Mouse (Mus musculus) CD4-positive, CD25-positive, alpha-beta regulatory T cell, adult 9 weeks (primary cell): ENCODE data around the gene Fam173a. TPM values are rescaled to one million over a fixed set of nuclear protein-coding genes. Genes with fewer than 3 reads are reported as not detected.

Experiments used
- polyA plus RNA-seq: library from polyadenylated mRNA; unstranded; fragments of 100-300 nt; shearing (Covaris generic); gene quantifications from one replicate; pipeline ENCODE4 v1.2.1, GENCODE M21; 2017

The Fam173a gene
- polyA plus RNA-seq, result 259 TPM

GRCm38 (mm10) chr17:25792615-25793014 is at the start of gene Fam173a:
TSS of gene Fam173a (minus strand) at chr17:25792901.

GRCm38 (mm10) chr17:25841117-25841880 is 48.6 kb upstream of the Fam173a start, which contains the start of gene Gm20683:
TSS of gene Gm20683 (minus strand) at chr17:25841763.

GRCm38 (mm10) chr17:25837076-25837410 is 44.3 kb upstream of the Fam173a start, which contains the start of gene Rhbdl1:
TSS of gene Rhbdl1 (minus strand) at chr17:25837295.

GRCm38 (mm10) chr17:25833291-25833663 is 40.6 kb upstream of the Fam173a start, which contains the start of gene Stub1:
TSS of gene Stub1 (minus strand) at chr17:25833404.

GRCm38 (mm10) chr17:25828712-25829557 is 36.2 kb upstream of the Fam173a start, which contains the start of gene Jmjd8:
TSS of gene Jmjd8 (plus strand) at chr17:25828867.

GRCm38 (mm10) chr17:25823452-25823851 is 30.8 kb upstream of the Fam173a start, which contains the start of gene Wdr24:
TSS of gene Wdr24 (plus strand) at chr17:25823627.

GRCm38 (mm10) chr17:25808789-25809605 is 16.3 kb upstream of the Fam173a start, which contains the start of gene Fbxl16:
TSS of gene Fbxl16 (plus strand) at chr17:25809085.

GRCm38 (mm10) chr17:25796951-25797369 is 4.3 kb upstream of the Fam173a start, which contains the start of gene Metrn:
TSS of gene Metrn (minus strand) at chr17:25797136.

GRCm38 (mm10) chr17:25795609-25796092 is 3.0 kb upstream of the Fam173a start, which contains the start of gene AC134908.4:
TSS of gene AC134908.4 (minus strand) at chr17:25795659.

GRCm38 (mm10) chr17:25786280-25786679 is 6.4 kb downstream of the Fam173a start, which contains the start of gene Ccdc78:
TSS of gene Ccdc78 (plus strand) at chr17:25786580.

GRCm38 (mm10) chr17:25785281-25785745 is 7.4 kb downstream of the Fam173a start, which contains the start of gene Haghl:
TSS of gene Haghl (minus strand) at chr17:25785673.

GRCm38 (mm10) chr17:25773549-25774120 is 19.1 kb downstream of the Fam173a start, which contains the start of gene Narfl:
TSS of gene Narfl (plus strand) at chr17:25773776.

GRCm38 (mm10) chr17:25754241-25754640 is 38.5 kb downstream of the Fam173a start, which contains the start of gene Msln:
TSS of gene Msln (minus strand) at chr17:25754378.

Other genes with a start within 250 kb of the Fam173a start
- not detected for gene Sox8, start 222.2 kb downstream of the Fam173a start, polyA plus RNA-seq
- gene Lmf1, start 213.8 kb downstream of the Fam173a start, polyA plus RNA-seq, result 29.4 TPM
- gene Gng13, start 75.7 kb downstream of the Fam173a start, polyA plus RNA-seq, result not detected
- 5.8 TPM for gene Chtf18, start 65.5 kb downstream of the Fam173a start, polyA plus RNA-seq
- 20.1 TPM for gene Rpusd1, start 65.2 kb downstream of the Fam173a start, polyA plus RNA-seq
- gene Mslnl, start 56.9 kb downstream of the Fam173a start, polyA plus RNA-seq, result not detected
- not detected for gene Msln, start 38.5 kb downstream of the Fam173a start, polyA plus RNA-seq
- 29.9 TPM for gene Narfl, start 19.1 kb downstream of the Fam173a start, polyA plus RNA-seq
- gene Haghl, start 7.2 kb downstream of the Fam173a start, polyA plus RNA-seq, result 59.1 TPM
- gene Ccdc78, start 6.3 kb downstream of the Fam173a start, polyA plus RNA-seq, result 0.52 TPM
- not detected for gene AC134908.4, start 2.8 kb upstream of the Fam173a start, polyA plus RNA-seq
- 7.7 TPM for gene Metrn, start 4.2 kb upstream of the Fam173a start, polyA plus RNA-seq
- gene Fbxl16, start 16.2 kb upstream of the Fam173a start, polyA plus RNA-seq, result not detected
- 46.8 TPM for gene Wdr24, start 30.7 kb upstream of the Fam173a start, polyA plus RNA-seq
- 44.0 TPM for gene Jmjd8, start 36.0 kb upstream of the Fam173a start, polyA plus RNA-seq
- gene Stub1, start 40.5 kb upstream of the Fam173a start, polyA plus RNA-seq, result 63.7 TPM
- 0.27 TPM for gene Rhbdl1, start 44.4 kb upstream of the Fam173a start, polyA plus RNA-seq
- 0.48 TPM for gene Gm20683, start 48.9 kb upstream of the Fam173a start, polyA plus RNA-seq
- gene Rhot2, start 52.0 kb upstream of the Fam173a start, polyA plus RNA-seq, result 45.1 TPM
- 6.7 TPM for gene Wdr90, start 68.6 kb upstream of the Fam173a start, polyA plus RNA-seq
- gene Mcrip2, start 75.9 kb upstream of the Fam173a start, polyA plus RNA-seq, result 2.4 TPM
- gene Mettl26, start 82.2 kb upstream of the Fam173a start, polyA plus RNA-seq, result 112 TPM
- gene Wfikkn1, start 88.0 kb upstream of the Fam173a start, polyA plus RNA-seq, result 1.5 TPM
- gene Rab40c, start 126.8 kb upstream of the Fam173a start, polyA plus RNA-seq, result 5.6 TPM
- gene Pigq, start 152.0 kb upstream of the Fam173a start, polyA plus RNA-seq, result 63.9 TPM
- not detected for gene Nhlrc4, start 152.1 kb upstream of the Fam173a start, polyA plus RNA-seq
- gene A930017K11Rik, start 159.7 kb upstream of the Fam173a start, polyA plus RNA-seq, result not detected
- gene Capn15, start 192.9 kb upstream of the Fam173a start, polyA plus RNA-seq, result 14.6 TPM